Mouse (Mus musculus) forebrain, postnatal 0 days (tissue): Measurements from ENCODE around the gene Stx6. TPM values are rescaled to one million over a fixed set of nuclear protein-coding genes. Genes with fewer than 3 reads are reported as not detected.
A peak's percentile ranks its signal among the peaks of the same experiment; 100 is the strongest.

Experiments
- ATAC-seq: fragments of 200-750 bp; cut with Nextera tagmentation; 2 replicates; pipeline ENCODE4 v1.8.0; 2017; ENCODE audit warnings: mild to moderate bottlenecking, moderate library complexity
- DNase-seq: peaks from one replicate; pipeline ENCODE4 v3.0.0-alpha.2; 2015
- H3K27ac ChIP-seq: fragments of 300-500 bp; sonication (generic); 2 replicates; pipeline ENCODE4 v1.5.1; 2014; ENCODE audit warnings: low read depth, mild to moderate bottlenecking, antibody characterized with exemption, low read length, moderate library complexity, mixed read lengths
- H3K27me3 ChIP-seq: fragments of 300-500 bp; sonication (generic); 2 replicates; pipeline ENCODE4 v1.6.1; 2014; ENCODE audit warnings: mild to moderate bottlenecking, low read length, mixed read lengths; ENCODE audit not compliant: insufficient read depth
- H3K36me3 ChIP-seq: fragments of 300-500 bp; sonication (generic); 2 replicates; pipeline ENCODE4 v1.6.1; 2014; ENCODE audit warnings: mild to moderate bottlenecking, moderate library complexity; ENCODE audit not compliant: insufficient read depth
- H3K4me1 ChIP-seq: fragments of 300-500 bp; sonication (generic); 2 replicates; pipeline ENCODE4 v1.6.1; 2014; ENCODE audit warnings: antibody characterized with exemption; ENCODE audit not compliant: insufficient read depth
- H3K4me2 ChIP-seq: fragments of 300-500 bp; sonication (generic); 2 replicates; pipeline ENCODE4 v1.6.1; 2014; ENCODE audit warnings: low read depth, mild to moderate bottlenecking, moderate library complexity
- H3K4me3 ChIP-seq: fragments of 300-500 bp; sonication (generic); 2 replicates; pipeline ENCODE4 v1.5.1; 2014; ENCODE audit warnings: low read depth, low read length, mixed read lengths
- H3K9ac ChIP-seq: fragments of 300-500 bp; sonication (generic); 2 replicates; pipeline ENCODE4 v1.6.1; 2014; ENCODE audit warnings: mild to moderate bottlenecking
- H3K9me3 ChIP-seq: fragments of 300-500 bp; sonication (generic); 2 replicates; pipeline ENCODE4 v1.6.1; 2016; ENCODE audit warnings: low read length
- CTCF ChIP-seq: sonication (generic); IDR thresholded peaks from 2 replicates; pipeline ENCODE4 v1.5.1; 2016; ENCODE audit warnings: antibody characterized with exemption, control low read depth, low read depth
- WGBS: fragments of 180-500 bp; shearing (Covaris S2); extraction: QIAGEN DNeasy Blood & Tissue Kit; methylation state at CpG from one replicate; pipeline ENCODE4 v1.1.7; 2014; 5-methylcytosine and 5-hydroxymethylcytosine counted together
- polyA plus RNA-seq: library from polyadenylated mRNA; unstranded; fragments of >200 nt; fragmentation: Nextera tagmentation; extraction: Ambion mirVana; gene quantifications from 2 replicates; pipeline ENCODE4 v1.2.1, GENCODE M21; 2015
- total RNA-seq: library from RNA; depleted of rRNA; stranded (reverse); fragments of >200 nt; gene quantifications from 2 replicates; pipeline ENCODE4 v1.2.3, GENCODE M21; 2014

The Stx6 gene
- total and polyA plus RNA-seq, 2 experiments from 2014 or later, result 97.5 to 120 TPM

- Histone ChIP-seq H3K4me1 (peaks cover 42% of the 10 kb centered on the region), H3K27ac (no peak overlapping the region)
- no peak for ATAC-seq
Observed at GRCm38 (mm10) chr1:155200967-155201366, 42.5 kb downstream of the Stx6 start.

GRCm38 (mm10) chr1:155201373-155201879 is 42.9 kb downstream of the Stx6 start:
- 34% methylated on average over 4 of the region's 4 CpGs for WGBS
- Histone ChIP-seq H3K4me1 (peaks cover 43% of the 10 kb centered on the region), H3K27me3 (no peaks in the 10 kb centered on the region), H3K4me2 (no peak overlapping the region), H3K9me3 (no peaks in the 10 kb centered on the region), H3K36me3 (peaks cover 14% of the 10 kb centered on the region), H3K4me3 (no peak overlapping the region), H3K27ac (peak overlapping the region; percentile 54; the same call in 1 of the 2 replicates), H3K9ac (no peak overlapping the region)
- peak; percentile 18; the same call in 1 of the 2 replicates for ATAC-seq
- TF ChIP-seq CTCF, result 0 out of 2 replicates have a peak, but pooled peaks have one; percentile 4
- DNase-seq, result no peak

More at GRCm38 (mm10) chr1:155200967-155201366, 42.5 kb downstream of the Stx6 start:
- Histone ChIP-seq H3K9me3 (no peaks in the 10 kb centered on the region), H3K9ac (no peak overlapping the region), H3K27me3 (no peaks in the 10 kb centered on the region), H3K36me3 (peaks cover 14% of the 10 kb centered on the region), H3K4me3 (no peak overlapping the region), H3K4me2 (no peak overlapping the region)
- TF ChIP-seq CTCF, result no peak
- no peak for DNase-seq
- 55% methylated on average over 2 of the region's 2 CpGs for WGBS

GRCm38 (mm10) chr1:155201914-155202313 is 43.4 kb downstream of the Stx6 start:
- H3K9ac ChIP-seq, result no peak overlapping the region
- H3K9me3 ChIP-seq, result no peaks in the 10 kb centered on the region
- 83% methylated on average over 17 of the region's 17 CpGs for WGBS
- ATAC-seq, result no peak
- no peak overlapping the region for H3K4me2 ChIP-seq
- no peak for TF ChIP-seq CTCF
- peak overlapping the region; percentile 54; the same call in 1 of the 2 replicates for H3K27ac ChIP-seq
- DNase-seq, result no peak
- no peak overlapping the region for H3K4me3 ChIP-seq
- H3K27me3 ChIP-seq, result no peaks in the 10 kb centered on the region
- peaks cover 39% of the 10 kb centered on the region for H3K4me1 ChIP-seq
- H3K36me3 ChIP-seq, result peaks cover 14% of the 10 kb centered on the region

- WGBS, result 74% methylated on average over 5 of the region's 5 CpGs
- Histone ChIP-seq H3K4me1 (peaks cover 35% of the 10 kb centered on the region), H3K9me3 (no peaks in the 10 kb centered on the region), H3K4me2 (no peak overlapping the region), H3K9ac (no peak overlapping the region), H3K36me3 (peaks cover 19% of the 10 kb centered on the region), H3K27ac (peak overlapping the region; percentile 59), H3K4me3 (no peak overlapping the region), H3K27me3 (no peaks in the 10 kb centered on the region)
- DNase-seq (no peak), ATAC-seq (no peak)
- no peak for TF ChIP-seq CTCF
Observed at GRCm38 (mm10) chr1:155202472-155202871, 44.0 kb downstream of the Stx6 start.

GRCm38 (mm10) chr1:155203101-155203500 is 44.6 kb downstream of the Stx6 start:
- WGBS, result 63% methylated on average over 7 of the region's 7 CpGs
- H3K9ac ChIP-seq, result no peak overlapping the region

GRCm38 (mm10) chr1:155203954-155204353 is 45.4 kb downstream of the Stx6 start:
- DNase-seq, result no peak
- peaks cover 15% of the 10 kb centered on the region for H3K36me3 ChIP-seq
- no peak overlapping the region for H3K9ac ChIP-seq
- H3K4me3 ChIP-seq, result no peak overlapping the region
- H3K4me2 ChIP-seq, result no peak overlapping the region
- 68% methylated on average over 12 of the region's 12 CpGs for WGBS
- H3K27ac ChIP-seq, result peak overlapping the region; percentile 82
- TF ChIP-seq CTCF, result no peak
- ATAC-seq, result no peak
- H3K4me1 ChIP-seq, result peaks cover 35% of the 10 kb centered on the region
- no peaks in the 10 kb centered on the region for H3K9me3 ChIP-seq
- no peaks in the 10 kb centered on the region for H3K27me3 ChIP-seq

More at GRCm38 (mm10) chr1:155203101-155203500, 44.6 kb downstream of the Stx6 start:
- H3K9me3 ChIP-seq, result no peaks in the 10 kb centered on the region
- H3K36me3 ChIP-seq, result peaks cover 17% of the 10 kb centered on the region
- no peak overlapping the region for H3K4me2 ChIP-seq
- H3K4me3 ChIP-seq, result no peak overlapping the region
- H3K27me3 ChIP-seq, result no peaks in the 10 kb centered on the region
- TF ChIP-seq CTCF, result no peak
- DNase-seq, result no peak
- H3K4me1 ChIP-seq, result peaks cover 35% of the 10 kb centered on the region
- H3K27ac ChIP-seq, result no peak overlapping the region
- no peak for ATAC-seq

GRCm38 (mm10) chr1:155204560-155205162 is 46.1 kb downstream of the Stx6 start:
- 24% methylated on average over 8 of the region's 8 CpGs for WGBS
- no peak for TF ChIP-seq CTCF
- H3K27me3 ChIP-seq, result no peaks in the 10 kb centered on the region
- H3K4me3 ChIP-seq, result no peak overlapping the region
- DNase-seq (peak; percentile 91), ATAC-seq (peak; percentile 74)
- no peaks in the 10 kb centered on the region for H3K9me3 ChIP-seq
- H3K4me2 ChIP-seq, result no peak overlapping the region; the same call in 1 of the 2 replicates
- H3K36me3 ChIP-seq, result peaks cover 10% of the 10 kb centered on the region
- H3K27ac ChIP-seq, result peak overlapping the region; percentile 82
- peaks cover 35% of the 10 kb centered on the region for H3K4me1 ChIP-seq
- H3K9ac ChIP-seq, result no peak overlapping the region
